Mouse (Mus musculus) MEL (cell line): ENCODE results near the gene Gm29797. TPM values are rescaled to one million over a fixed set of nuclear protein-coding genes. Genes with fewer than 3 reads are reported as not detected.

Source experiments
- DNase-seq: peaks from one replicate; pipeline ENCODE4 v3.0.0; 2011; ENCODE audit warnings: low read depth, low spot score
- H3K27ac ChIP-seq: 2 replicates; pipeline ENCODE4 v1.5.1; 2012; ENCODE audit warnings: low read depth, mild to moderate bottlenecking, control low read depth, low read length, moderate library complexity; ENCODE audit not compliant: control insufficient read depth
- H3K27me3 ChIP-seq, 2 experiments: fragments of 150-350 bp in 1 of 2; sonication (generic) in 1 of 2; 2 replicates each; pipeline ENCODE4 v1.6.1; 2012; ENCODE audit warnings: low read length in 2 of 2, mild to moderate bottlenecking in 2 of 2, improper control_type of control experiment in 1 of 2, moderate library complexity in 1 of 2; ENCODE audit not compliant: insufficient read depth in 2 of 2, control insufficient read depth in 1 of 2
- H3K36me3 ChIP-seq, 2 experiments: 2 replicates each; pipeline ENCODE4 v1.6.1; 2012 to 2014; ENCODE audit warnings: low read length in 2 of 2, improper control_type of control experiment in 1 of 2, inconsistent platforms in 1 of 2, mild to moderate bottlenecking in 1 of 2; ENCODE audit not compliant: insufficient read depth in 2 of 2, control insufficient read depth in 1 of 2
- H3K4me1 ChIP-seq, 2 experiments: fragments of 150-350 bp in 1 of 2; sonication (generic) in 1 of 2; 2 replicates each; pipeline ENCODE4 v1.6.1; 2012; ENCODE audit warnings: low read length in 2 of 2, improper control_type of control experiment in 1 of 2, mild to moderate bottlenecking in 1 of 2; ENCODE audit not compliant: insufficient read depth in 2 of 2, control insufficient read depth in 1 of 2
- H3K4me3 ChIP-seq, 2 experiments: fragments of 150-350 bp in 1 of 2; sonication (generic) in 1 of 2; 2 replicates each; pipeline ENCODE4 v1.5.1; 2012; ENCODE audit warnings: low read depth in 2 of 2, low read length in 2 of 2, mild to moderate bottlenecking in 2 of 2, moderate library complexity in 2 of 2, control low read depth in 1 of 2, improper control_type of control experiment in 1 of 2; ENCODE audit not compliant: control insufficient read depth in 1 of 2, insufficient read depth in 1 of 2
- H3K79me2 ChIP-seq: 2 replicates; pipeline ENCODE4 v1.6.1; 2012; ENCODE audit warnings: mild to moderate bottlenecking, low read length, moderate library complexity; ENCODE audit not compliant: control insufficient read depth, poor library complexity, insufficient read depth
- H3K9ac ChIP-seq: 2 replicates; pipeline ENCODE4 v1.6.1; 2012; ENCODE audit warnings: low read depth, mild to moderate bottlenecking, control low read depth, low read length, moderate library complexity; ENCODE audit not compliant: control insufficient read depth, poor library complexity, severe bottlenecking
- H3K9me3 ChIP-seq: fragments of 150-350 bp; sonication (generic); replicated peaks from 2 replicates; pipeline ENCODE4 v1.6.1; 2012; ENCODE audit warnings: mild to moderate bottlenecking, low read length, improper control_type of control experiment, moderate library complexity; ENCODE audit not compliant: insufficient read depth
- CHD1 ChIP-seq: IDR thresholded peaks from 2 replicates; pipeline ENCODE4 v1.6.1; 2012; ENCODE audit warnings: low read depth, mild to moderate bottlenecking, inconsistent platforms, low read length, improper control_type of control experiment
- CTCF ChIP-seq, 3 experiments: IDR thresholded peaks in 2 of 3; conservative IDR thresholded peaks in 1 of 3; 2 replicates each; pipeline ENCODE4 v1.5.1; 2011 to 2012; ENCODE audit warnings: low read length in 3 of 3, low read depth in 2 of 3, mild to moderate bottlenecking in 2 of 3, improper control_type of control experiment in 1 of 3, inconsistent platforms in 1 of 3, mixed read lengths in 1 of 3, moderate library complexity in 1 of 3; ENCODE audit not compliant: control insufficient read depth in 1 of 3, insufficient read depth in 1 of 3, poor library complexity in 1 of 3, severe bottlenecking in 1 of 3
- E2F4 ChIP-seq: IDR thresholded peaks from 2 replicates; pipeline ENCODE4 v1.6.1; 2011; ENCODE audit warnings: low read depth, low read length, improper control_type of control experiment, borderline replicate concordance
- ELF1 ChIP-seq: IDR thresholded peaks from 2 replicates; pipeline ENCODE4 v1.6.1; 2014; ENCODE audit warnings: low read depth, mild to moderate bottlenecking, inconsistent platforms, low read length, improper control_type of control experiment, moderate library complexity
- EP300 ChIP-seq, 2 experiments: IDR thresholded peaks; 2 replicates each; pipeline ENCODE4 v1.6.1; 2011; ENCODE audit warnings: improper control_type of control experiment in 2 of 2, low read length in 2 of 2, low read depth in 1 of 2, mild to moderate bottlenecking in 1 of 2
- GABPA ChIP-seq: IDR thresholded peaks from 2 replicates; pipeline ENCODE4 v1.6.1; 2012; ENCODE audit warnings: low read depth, mild to moderate bottlenecking, inconsistent platforms, low read length, improper control_type of control experiment, moderate library complexity
- GATA1 ChIP-seq: IDR thresholded peaks from 2 replicates; pipeline ENCODE4 v1.6.1; 2011; ENCODE audit warnings: low read depth, low read length, improper control_type of control experiment
- HCFC1 ChIP-seq: IDR thresholded peaks from 2 replicates; pipeline ENCODE4 v1.6.1; 2012; ENCODE audit warnings: low read depth, mild to moderate bottlenecking, inconsistent platforms, low read length, improper control_type of control experiment, moderate library complexity
- KAT2A ChIP-seq: conservative IDR thresholded peaks from 2 replicates; pipeline ENCODE4 v1.6.1; 2012; ENCODE audit warnings: low read depth, low read length, improper control_type of control experiment, inconsistent platforms
- MAFK ChIP-seq: IDR thresholded peaks from 2 replicates; pipeline ENCODE4 v1.6.1; 2011; ENCODE audit warnings: low read depth, mild to moderate bottlenecking, low read length, improper control_type of control experiment, borderline replicate concordance
- MAX ChIP-seq: IDR thresholded peaks from 2 replicates; pipeline ENCODE4 v1.6.1; 2011; ENCODE audit warnings: low read length, improper control_type of control experiment
- MEF2A ChIP-seq: IDR thresholded peaks from 2 replicates; pipeline ENCODE4 v1.6.1; 2014; ENCODE audit warnings: low read depth, mild to moderate bottlenecking, inconsistent platforms, low read length, improper control_type of control experiment; ENCODE audit not compliant: poor library complexity, insufficient replicate concordance, severe bottlenecking; ENCODE audit errors: extremely low read depth
- MXI1 ChIP-seq: IDR thresholded peaks from 2 replicates; pipeline ENCODE4 v1.6.1; 2011; ENCODE audit warnings: mild to moderate bottlenecking, low read depth, low read length, improper control_type of control experiment
- MYB ChIP-seq: IDR thresholded peaks from 2 replicates; pipeline ENCODE4 v1.6.1; 2011; ENCODE audit warnings: mild to moderate bottlenecking, low read depth, low read length, improper control_type of control experiment
- MYC ChIP-seq: IDR thresholded peaks from 2 replicates; pipeline ENCODE4 v1.6.1; 2011; ENCODE audit warnings: low read depth, mild to moderate bottlenecking, low read length, improper control_type of control experiment, moderate library complexity
- NELFE ChIP-seq: IDR thresholded peaks from 2 replicates; pipeline ENCODE4 v1.6.1; 2011; ENCODE audit warnings: low read depth, low read length, improper control_type of control experiment
- POLR2A ChIP-seq, 2 experiments: IDR thresholded peaks; 2 replicates each; pipeline ENCODE4 v1.6.1; 2011 to 2012; ENCODE audit warnings: low read length in 2 of 2, mild to moderate bottlenecking in 2 of 2, control low read depth in 1 of 2, improper control_type of control experiment in 1 of 2, low read depth in 1 of 2, moderate library complexity in 1 of 2; ENCODE audit not compliant: control insufficient read depth in 1 of 2, insufficient read depth in 1 of 2, poor library complexity in 1 of 2
- POLR2AphosphoS2 ChIP-seq: IDR thresholded peaks from 2 replicates; pipeline ENCODE4 v1.6.1; 2011; ENCODE audit warnings: low read length, improper control_type of control experiment
- SMC3 ChIP-seq: IDR thresholded peaks from 2 replicates; pipeline ENCODE4 v1.6.1; 2011; ENCODE audit warnings: low read depth, low read length, improper control_type of control experiment
- TBP ChIP-seq: IDR thresholded peaks from 2 replicates; pipeline ENCODE4 v1.8.0; 2011; ENCODE audit warnings: low read depth, low read length, improper control_type of control experiment
- TCF12 ChIP-seq: IDR thresholded peaks from 2 replicates; pipeline ENCODE4 v1.6.1; 2014; ENCODE audit warnings: low read depth, mild to moderate bottlenecking, inconsistent platforms, low read length, improper control_type of control experiment, moderate library complexity
- USF1 ChIP-seq: IDR thresholded peaks from 2 replicates; pipeline ENCODE4 v1.6.1; 2014; ENCODE audit warnings: low read depth, mild to moderate bottlenecking, inconsistent platforms, low read length, improper control_type of control experiment, moderate library complexity
- ZC3H11A ChIP-seq: IDR thresholded peaks from 2 replicates; pipeline ENCODE4 v1.6.1; 2012; ENCODE audit warnings: low read depth, mild to moderate bottlenecking, inconsistent platforms, low read length, improper control_type of control experiment
- ZKSCAN1 ChIP-seq: IDR thresholded peaks from 2 replicates; pipeline ENCODE4 v1.6.1; 2012; ENCODE audit warnings: low read depth, mild to moderate bottlenecking, inconsistent platforms, low read length, improper control_type of control experiment, moderate library complexity
- ZMIZ1 ChIP-seq: IDR thresholded peaks from 2 replicates; pipeline ENCODE4 v1.6.1; 2012; ENCODE audit warnings: low read depth, mild to moderate bottlenecking, inconsistent platforms, low read length, improper control_type of control experiment, moderate library complexity
- ZNF384 ChIP-seq: IDR thresholded peaks from 2 replicates; pipeline ENCODE4 v1.6.1; 2012; ENCODE audit warnings: low read depth, mild to moderate bottlenecking, inconsistent platforms, low read length, improper control_type of control experiment
- polyA plus RNA-seq, 2 experiments: library from polyadenylated mRNA; stranded (reverse) in 1 of 2; unstranded in 1 of 2; fragments of >175 nt in 1 of 2; fragments of >200 nt in 1 of 2; gene quantifications; 2 replicates each; pipeline versions ENCODE4 v1.2.1 to v1.2.4; 2012; ENCODE audit warnings: low replicate concordance in 2 of 2, low read depth in 1 of 2; ENCODE audit not compliant: insufficient read length in 2 of 2, insufficient read depth in 1 of 2, missing spikeins in 1 of 2
- total RNA-seq: library from RNA; depleted of rRNA; stranded (reverse); fragments of 300-350 nt; gene quantifications from 2 replicates; pipeline ENCODE4 v1.2.3, GENCODE M21; 2012

The Gm29797 gene
- total and polyA plus RNA-seq, 3 experiments, result not detected

GRCm38 (mm10) chr2:181680716-181681117, 23.9 kb downstream of the Gm29797 start:
- Histone ChIP-seq H3K79me2 (peaks cover 6% of the 10 kb centered on the region; the same call in 1 of the 2 replicates), H3K27me3 (no peaks in the 10 kb centered on the region), H3K36me3 (peaks cover 0 to 23% of the 10 kb centered on the region in 2 experiments; a peak in 2 of 4 replicates), H3K4me1 (peaks cover 6 to 32% of the 10 kb centered on the region in 2 experiments), H3K9ac (peak overlapping the region; percentile 85), H3K27ac (peak overlapping the region; percentile 22), H3K9me3 (no peaks in the 10 kb centered on the region), H3K4me3 (peak overlapping the region; percentile 60 to 72)
- TF ChIP-seq MYB (no peak), TBP (0 out of 2 replicates have a peak, but pooled peaks have one; percentile 6)
- DNase-seq, result peak; percentile 77

DNA sequence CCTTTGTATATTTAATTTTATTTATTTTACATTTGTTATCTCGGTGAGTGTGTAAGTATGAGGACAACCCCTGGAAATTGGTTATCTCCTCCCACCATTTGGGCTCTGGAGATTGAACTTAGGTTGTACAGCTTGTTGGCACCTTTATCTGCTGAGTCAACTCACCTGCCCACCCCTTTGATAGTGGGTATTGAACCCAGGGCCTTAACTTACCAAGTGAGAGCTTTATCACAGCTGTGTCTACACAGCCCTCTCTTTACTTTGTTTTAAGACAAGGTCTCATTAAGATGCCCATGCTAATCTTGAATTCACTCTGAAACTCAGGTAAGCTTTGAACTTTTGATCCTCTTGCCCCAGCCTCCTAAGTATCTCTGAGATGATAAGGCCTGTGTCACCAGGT, 25.1 kb downstream of the Gm29797 start:
- no peak overlapping the region for H3K9ac ChIP-seq
- peaks cover 6 to 28% of the 10 kb centered on the region in 2 experiments for H3K4me1 ChIP-seq
- H3K36me3 ChIP-seq, result peaks cover 0 to 20% of the 10 kb centered on the region in 2 experiments; a peak in 2 of 4 replicates
- no peak overlapping the region for H3K4me3 ChIP-seq
- no peak for TF ChIP-seq CTCF (IDR thresholded peaks at IDR 0.05 in 2 of 3, conservative IDR thresholded peaks at IDR 0.05 in 1 of 3; ENCODE audit: control insufficient read depth in 1 of 3, insufficient read depth in 1 of 3, low read depth in 2 of 3, low read length in 3 of 3, poor library complexity in 1 of 3, severe bottlenecking in 1 of 3)
- TF ChIP-seq ZMIZ1, result no peak
- no peak for TF ChIP-seq TBP
- no peak for TF ChIP-seq POLR2A (IDR thresholded peaks at IDR 0.05; ENCODE audit: control insufficient read depth in 1 of 2, insufficient read depth in 1 of 2, low read depth in 1 of 2, low read length in 2 of 2, poor library complexity in 1 of 2)
- no peak for TF ChIP-seq ZKSCAN1
- TF ChIP-seq GATA1, result no peak
- TF ChIP-seq ZNF384, result no peak
- TF ChIP-seq MXI1, result no peak
- no peak for TF ChIP-seq ZC3H11A
- no peak for TF ChIP-seq ELF1
- TF ChIP-seq CHD1, result no peak
- no peak for TF ChIP-seq MAFK
- TF ChIP-seq KAT2A, result no peak
- no peak for TF ChIP-seq E2F4
- no peak for TF ChIP-seq GABPA
- peaks cover 6% of the 10 kb centered on the region; the same call in 1 of the 2 replicates for H3K79me2 ChIP-seq
- H3K27me3 ChIP-seq, result no peaks in the 10 kb centered on the region
- DNase-seq, result no peak
- no peaks in the 10 kb centered on the region for H3K9me3 ChIP-seq
- H3K27ac ChIP-seq, result no peak overlapping the region

DNA sequence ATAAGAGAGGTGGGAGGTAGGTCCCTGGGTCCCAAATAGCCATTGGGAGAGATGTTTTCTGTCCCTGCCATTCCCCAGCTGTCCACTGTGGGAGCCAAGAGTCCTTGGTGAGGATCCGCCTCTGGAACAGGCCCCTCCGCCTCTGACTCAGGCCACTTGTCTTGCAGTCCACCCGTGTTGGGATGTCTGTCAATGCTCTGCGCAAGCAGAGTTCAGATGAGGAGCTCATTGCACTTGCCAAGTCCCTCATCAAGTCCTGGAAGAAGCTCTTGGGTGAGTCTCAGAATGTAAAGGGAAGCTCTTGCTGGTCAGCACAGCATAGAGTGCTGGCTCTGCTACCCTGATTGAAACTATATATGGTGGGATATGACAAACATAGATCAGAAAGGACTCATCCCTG, 26.5 kb downstream of the Gm29797 start:
- Histone ChIP-seq H3K4me3 (no peak overlapping the region), H3K27me3 (no peaks in the 10 kb centered on the region), H3K9ac (no peak overlapping the region), H3K27ac (no peak overlapping the region), H3K9me3 (no peaks in the 10 kb centered on the region), H3K79me2 (peaks cover 6% of the 10 kb centered on the region; the same call in 1 of the 2 replicates), H3K36me3 (peaks cover 0 to 24% of the 10 kb centered on the region in 2 experiments; a peak in 2 of 4 replicates), H3K4me1 (peaks cover 6 to 28% of the 10 kb centered on the region in 2 experiments)
- DNase-seq, result no peak
- TF ChIP-seq KAT2A (no peak), MAX (no peak), SMC3 (no peak), ZC3H11A (no peak), HCFC1 (no peak), USF1 (no peak), POLR2AphosphoS2 (no peak), ZKSCAN1 (no peak), MEF2A (no peak), TCF12 (no peak), EP300 (IDR thresholded peaks at IDR 0.05; ENCODE audit: low read depth in 1 of 2, low read length in 2 of 2) (no peak), GATA1 (no peak), MYC (no peak), E2F4 (no peak), POLR2A (IDR thresholded peaks at IDR 0.05; ENCODE audit: control insufficient read depth in 1 of 2, insufficient read depth in 1 of 2, low read depth in 1 of 2, low read length in 2 of 2, poor library complexity in 1 of 2) (no peak), NELFE (no peak)
